ENCODE assay signal across 20 mouse cellular contexts in the genomic region with DNA sequence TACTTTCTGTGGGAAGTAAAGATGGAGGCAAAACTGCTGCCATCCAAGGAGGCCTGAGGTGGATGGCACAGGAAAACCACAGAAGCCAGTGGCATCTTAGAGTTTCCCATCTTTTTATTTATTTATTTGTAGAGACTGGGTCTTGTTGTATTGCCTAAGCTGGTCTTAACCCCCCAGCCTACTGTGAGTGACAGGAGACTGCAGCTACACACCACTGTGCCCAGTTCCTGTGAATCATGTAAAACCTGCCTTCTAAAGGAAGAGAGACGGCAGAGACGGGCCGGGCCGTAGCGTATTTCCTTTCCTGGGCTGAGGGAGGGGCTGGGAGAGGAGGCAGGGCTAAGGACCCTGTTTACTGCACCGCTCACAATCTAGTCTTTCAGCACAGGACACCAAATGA.
"Had no signal": no experiment of that assay in that cellular context is flagged by ENCODE, and none has a peak within 500 bp of the region (broad histone marks: within the 10 kb centered on the region; RNA-seq: fewer than 3 reads in every experiment).

No protein-coding gene starts in this region.

- H3K4me3 ChIP-seq: kidney, embryonic 15.5 days; left cerebral cortex, adult 2 months; lung, embryonic 15.5 days; midbrain, embryonic 12.5 days; midbrain, embryonic 15.5 days; myocyte; neural tube, embryonic 13.5 days; stomach, embryonic 15.5 days had no signal

- ATAC-seq: intestine, postnatal 0 days; midbrain, embryonic 15.5 days had no signal

- H3K9ac ChIP-seq: kidney, embryonic 15.5 days; liver, embryonic 14.5 days; lung, embryonic 15.5 days; midbrain, embryonic 12.5 days; midbrain, embryonic 15.5 days; neural tube, embryonic 13.5 days; stomach, embryonic 15.5 days had no signal

- DNase-seq: kidney, adult 8-10 months; kidney, postnatal 10 days; kidney, postnatal 36 days; layer of hippocampus, postnatal 36 days; lung, adult 18-20 months; lung, postnatal 14 days; lung, postnatal 4 days; retina, postnatal 1 day; right cerebral cortex, postnatal 25 days; spleen, adult 18-20 months had no signal

- H3K27ac ChIP-seq: kidney, embryonic 15.5 days; left cerebral cortex, adult 2 months; liver, embryonic 14.5 days; lung, embryonic 15.5 days; midbrain, embryonic 12.5 days; midbrain, embryonic 15.5 days; neural tube, embryonic 13.5 days; stomach, embryonic 15.5 days had no signal

- H3K4me2 ChIP-seq: kidney, embryonic 15.5 days; lung, embryonic 15.5 days; midbrain, embryonic 12.5 days; midbrain, embryonic 15.5 days; neural tube, embryonic 13.5 days; stomach, embryonic 15.5 days had no signal

- H3K27me3 ChIP-seq: kidney, embryonic 15.5 days; lung, embryonic 15.5 days; midbrain, embryonic 12.5 days; midbrain, embryonic 15.5 days; neural tube, embryonic 13.5 days; stomach, embryonic 15.5 days had no signal

- H3K4me1 ChIP-seq: kidney, embryonic 15.5 days; lung, embryonic 15.5 days; midbrain, embryonic 12.5 days; midbrain, embryonic 15.5 days; neural tube, embryonic 13.5 days; stomach, embryonic 15.5 days had no signal

- H3K9me3 ChIP-seq: kidney, embryonic 15.5 days; lung, embryonic 15.5 days; midbrain, embryonic 12.5 days; midbrain, embryonic 15.5 days; neural tube, embryonic 13.5 days; stomach, embryonic 15.5 days had no signal
